Mouse (Mus musculus) urinary bladder, postnatal 14 days (tissue): ENCODE results near the gene Gnao1.
A peak's percentile ranks its signal among the peaks of the same experiment; 100 is the strongest.

Experiments
- DNase-seq: peaks from one replicate; pipeline ENCODE4 v3.0.0; 2021; ENCODE audit warnings: low spot score

The Gnao1 gene

DNA sequence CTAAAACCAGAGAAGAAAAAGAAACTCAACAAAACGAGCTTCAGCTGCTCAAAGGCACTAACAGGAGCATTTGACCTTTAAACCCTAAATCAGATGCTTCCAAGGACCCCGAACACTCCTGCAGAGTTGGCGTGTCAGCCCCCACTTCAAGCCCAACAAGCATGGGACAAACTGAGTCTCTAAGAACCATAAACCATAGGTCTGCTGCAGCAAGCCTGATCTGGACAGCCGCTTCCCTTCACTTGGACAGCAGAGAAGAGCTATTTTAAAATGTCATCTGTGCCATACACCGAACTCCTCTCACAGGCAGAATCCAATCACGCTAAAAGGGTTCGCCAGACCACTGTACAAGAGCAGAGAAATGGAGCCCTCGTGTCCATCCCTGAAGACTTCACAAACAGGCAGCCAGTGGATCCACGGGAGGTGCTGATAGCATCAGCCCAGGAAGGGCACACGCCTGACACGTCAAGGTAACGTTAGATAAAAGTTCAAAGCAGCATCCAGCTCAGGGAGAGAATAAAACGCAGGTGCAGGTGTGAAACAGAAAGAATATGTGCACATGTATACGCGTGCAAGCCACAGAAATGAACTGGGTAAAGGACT is 199.6 kb downstream of the Gnao1 start:
- DNase-seq = no peak

- DNase-seq = no peak
Measured at GRCm38 (mm10) chr8:94010101-94010705, 200.4 kb downstream of the Gnao1 start.

DNA sequence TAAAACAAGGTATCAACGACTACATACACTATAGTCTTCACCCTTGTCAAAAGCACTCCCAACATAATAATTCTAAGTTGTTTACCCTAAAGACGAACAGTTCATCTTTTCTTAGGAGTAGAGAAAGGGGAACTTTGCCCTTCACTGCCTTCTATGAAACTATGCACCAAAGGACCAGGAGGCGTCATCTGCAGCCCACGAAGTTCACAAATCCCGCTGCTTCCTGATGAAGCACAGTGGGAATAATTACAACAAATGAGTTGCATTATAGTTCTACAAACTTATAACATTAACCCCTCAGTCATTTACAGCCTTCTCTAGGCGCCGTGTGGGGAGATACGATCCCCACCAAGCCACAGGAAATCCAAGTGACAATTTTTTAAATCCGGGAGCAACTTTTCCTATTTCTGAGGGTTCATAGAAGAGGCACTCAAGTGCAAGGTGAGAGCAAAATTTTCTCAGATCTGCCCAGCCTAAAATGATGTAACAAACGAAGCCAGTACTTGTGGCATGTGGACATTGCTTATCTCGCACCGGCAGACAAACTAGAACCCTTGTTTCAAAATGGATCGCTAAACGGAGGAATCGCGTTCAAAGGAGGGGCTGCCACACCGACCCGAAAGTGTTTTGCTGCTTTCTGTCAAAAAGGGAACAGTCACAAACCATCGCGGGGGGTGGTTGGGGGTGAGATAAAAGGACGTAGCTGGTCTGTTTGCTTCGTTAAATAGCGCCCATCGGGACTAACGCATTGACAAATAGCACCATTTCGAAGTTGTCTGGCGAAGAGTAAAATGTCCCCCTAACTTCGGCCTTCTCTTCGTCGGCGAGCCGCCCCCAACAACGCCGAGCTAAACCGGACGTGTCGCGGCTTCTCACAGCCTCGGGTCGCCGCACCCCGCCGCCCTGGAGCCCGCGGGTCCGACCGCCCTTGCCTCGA is 201.6 kb downstream of the Gnao1 start:
- DNase-seq = no peak

DNA sequence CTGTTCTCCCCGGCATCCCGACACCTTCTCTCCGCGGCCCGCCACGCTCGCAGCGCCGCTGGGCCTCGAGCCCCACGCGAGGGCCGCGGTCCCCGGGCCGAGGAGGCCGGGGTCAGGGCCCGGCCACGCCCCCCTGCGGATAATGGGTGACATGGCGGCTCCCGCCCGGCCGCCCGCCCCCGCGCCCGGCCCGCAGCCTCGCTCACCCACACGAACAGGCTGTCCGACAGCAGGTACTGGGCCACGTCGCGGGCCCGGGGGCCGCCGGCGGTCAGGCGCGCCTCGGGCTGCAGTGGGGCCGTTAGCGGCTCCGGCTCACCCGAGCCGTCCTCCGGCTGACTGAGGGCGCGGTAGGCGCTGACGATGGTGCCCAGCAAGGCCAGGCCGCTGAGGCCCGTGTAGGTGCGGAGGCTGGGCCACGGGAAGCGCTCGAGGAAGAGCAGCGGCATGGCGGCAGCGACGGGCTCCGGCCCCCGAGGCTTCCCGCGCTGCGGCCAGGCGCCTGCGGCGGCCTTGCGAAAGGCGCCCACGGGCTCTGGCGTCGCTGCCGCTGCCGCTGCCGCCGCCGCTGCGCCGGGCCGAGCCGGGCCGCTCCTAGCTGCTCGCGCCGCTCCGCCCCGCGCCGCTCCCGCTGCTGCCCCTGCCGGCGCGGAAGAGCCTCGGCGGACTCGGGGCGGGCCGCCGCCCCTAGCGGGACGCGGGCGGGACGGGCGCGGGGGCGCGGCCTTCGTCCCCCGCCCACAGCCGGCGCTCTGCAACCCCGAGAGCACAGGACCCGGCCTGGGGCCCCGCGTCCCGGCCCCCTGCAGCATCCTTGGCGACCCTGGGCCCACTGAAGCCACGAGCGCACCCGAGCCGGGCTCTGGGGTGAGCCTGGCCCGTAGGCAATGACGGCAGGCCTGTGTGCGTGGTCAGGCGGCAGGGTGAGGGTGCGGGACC is 202.5 kb downstream of the Gnao1 start, which contains the start of gene Amfr:
Amfr (minus strand) TSS at position 830 of the 939 bp plus-strand sequence.
- peak; percentile 57 for DNase-seq

DNA sequence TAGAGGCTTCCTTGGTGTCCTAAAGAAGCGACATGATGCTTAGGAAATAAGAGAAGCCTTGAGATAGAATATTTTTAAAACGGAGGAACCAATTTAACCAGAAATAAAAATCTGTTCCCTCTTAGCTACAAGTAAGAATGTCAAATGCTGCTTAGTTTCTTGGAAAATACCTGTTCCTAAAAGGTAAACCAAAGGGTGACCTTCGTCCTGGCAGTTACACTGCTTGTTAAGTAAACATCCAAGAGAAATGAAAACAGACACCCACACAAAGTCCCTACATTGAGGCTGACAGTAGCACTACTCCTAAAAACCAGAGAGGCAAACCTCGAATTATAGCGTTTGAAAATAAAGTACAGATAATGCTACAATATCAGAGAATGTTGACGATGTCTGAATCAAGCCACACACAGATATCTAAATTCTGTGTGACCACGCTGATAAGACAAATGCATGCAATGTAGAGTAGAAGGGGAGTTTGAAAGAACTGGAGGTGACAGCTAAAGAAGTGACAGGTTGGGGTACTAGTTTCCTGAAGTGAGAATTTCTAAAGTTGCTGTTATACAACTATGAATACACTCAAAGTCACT is 203.4 kb downstream of the Gnao1 start:
- no peak for DNase-seq
